Mouse (Mus musculus) megakaryocyte, embryonic 14.5 days (primary cell): Measurements from ENCODE around the gene Sox5.

Source experiments
- FLI1 ChIP-seq: IDR thresholded peaks from 2 replicates; pipeline ENCODE4 v1.6.1; 2012; ENCODE audit warnings: low read length, inconsistent platforms, mixed read lengths
- GATA1 ChIP-seq: IDR thresholded peaks from 3 replicates; pipeline ENCODE4 v1.6.1; 2012; ENCODE audit warnings: mixed read lengths, low read length, inconsistent platforms, borderline replicate concordance

- no peak for TF ChIP-seq GATA1
- TF ChIP-seq FLI1 = no peak
Measured at GRCm38 (mm10) chr6:144271326-144271725, 510.5 kb downstream of the Sox5 start.
